In genomic region chr13:24646324-24646723, GRCm38 (mm10) we compare ENCODE assay signal across 17 mouse cellular contexts.
"Had no signal": no experiment of that assay in that cellular context is flagged by ENCODE, and none has a peak within 500 bp of the region (broad histone marks: within the 10 kb centered on the region; RNA-seq: fewer than 3 reads in every experiment).

No protein-coding gene starts in this region.

- H3K27ac ChIP-seq: kidney, postnatal 0 days; left cerebral cortex, adult 2 months; liver, embryonic 13.5 days; midbrain, embryonic 10.5 days; midbrain, embryonic 13.5 days; stomach, postnatal 0 days had no signal

- H3K27me3 ChIP-seq: liver, embryonic 13.5 days; midbrain, embryonic 13.5 days had no signal

- H3K9ac ChIP-seq: liver, embryonic 13.5 days; midbrain, embryonic 13.5 days had no signal

- ATAC-seq: midbrain, embryonic 13.5 days; midbrain, embryonic 16.5 days had no signal

- DNase-seq: kidney, postnatal 25 days; layer of hippocampus, postnatal 36 days; liver, embryonic 13.5 days; lung, adult 2 months; lung, postnatal 36 days; right cerebral cortex, postnatal 14 days; right cerebral cortex, postnatal 4 days; thymus, adult 2 months; thymus, postnatal 14 days; thymus, postnatal 4 days had no signal

- H3K4me2 ChIP-seq: liver, embryonic 13.5 days; midbrain, embryonic 13.5 days had no signal

- H3K9me3 ChIP-seq: liver, embryonic 13.5 days; midbrain, embryonic 10.5 days; midbrain, embryonic 13.5 days had no signal

- H3K36me3 ChIP-seq: liver, embryonic 13.5 days; midbrain, embryonic 10.5 days; midbrain, embryonic 13.5 days had no signal

- H3K4me3 ChIP-seq: layer of hippocampus, adult 2 months; left cerebral cortex, adult 2 months; liver, embryonic 13.5 days; midbrain, embryonic 10.5 days; midbrain, embryonic 13.5 days had no signal
